In genomic region chr2:152997046-152997445, GRCm38 (mm10) we compare ENCODE assay signal across 17 mouse cellular contexts. TPM values are rescaled to one million over a fixed set of nuclear protein-coding genes. Genes with fewer than 3 reads are reported as not detected.
"Had no signal": no experiment of that assay in that cellular context is flagged by ENCODE, and none has a peak within 500 bp of the region (broad histone marks: within the 10 kb centered on the region; RNA-seq: fewer than 3 reads in every experiment).

No protein-coding gene starts in this region.

- H3K4me1 ChIP-seq: lung, embryonic 15.5 days; megakaryocyte, embryonic 14.5 days; midbrain, embryonic 12.5 days; midbrain, embryonic 15.5 days; neural tube, embryonic 12.5 days; stomach, embryonic 15.5 days had no signal

- DNase-seq: lung, adult 2 months; lung, postnatal 14 days; lung, postnatal 36 days; right cerebral cortex, postnatal 14 days; thymus, adult 2 months; thymus, postnatal 25 days; thymus, postnatal 4 days had no signal

- H3K9me3 ChIP-seq: lung, embryonic 15.5 days; megakaryocyte, embryonic 14.5 days; midbrain, embryonic 12.5 days; midbrain, embryonic 15.5 days; neural tube, embryonic 12.5 days; stomach, embryonic 15.5 days had no signal

- H3K9ac ChIP-seq: lung, embryonic 15.5 days; midbrain, embryonic 12.5 days; midbrain, embryonic 15.5 days; neural tube, embryonic 12.5 days; stomach, embryonic 15.5 days had no signal

- H3K36me3 ChIP-seq: lung, embryonic 15.5 days; midbrain, embryonic 12.5 days; midbrain, embryonic 15.5 days; neural tube, embryonic 12.5 days; stomach, embryonic 15.5 days had no signal

- H3K4me2 ChIP-seq: lung, embryonic 15.5 days; midbrain, embryonic 12.5 days; midbrain, embryonic 15.5 days; neural tube, embryonic 12.5 days; stomach, embryonic 15.5 days had no signal

- H3K27me3 ChIP-seq: lung, embryonic 15.5 days; midbrain, embryonic 15.5 days; neural tube, embryonic 12.5 days; stomach, embryonic 15.5 days had no signal

- H3K4me3 ChIP-seq: lung, embryonic 15.5 days; megakaryocyte, embryonic 14.5 days; midbrain, embryonic 12.5 days; midbrain, embryonic 15.5 days; neural tube, embryonic 12.5 days; stomach, embryonic 15.5 days had no signal

- ATAC-seq: lung, postnatal 0 days; midbrain, embryonic 15.5 days had no signal

- H3K27ac ChIP-seq: lung, embryonic 15.5 days; macrophage; midbrain, embryonic 12.5 days; midbrain, embryonic 15.5 days; neural tube, embryonic 12.5 days; stomach, embryonic 15.5 days; stomach, postnatal 0 days had no signal

RNA-seq across cellular contexts. Expression of gene Xkr7, which starts 34.6 kb away (rescaled TPM):
- polyA plus RNA-seq: lung, adult 2 months; lung, embryonic 15.5 days; lung, postnatal 0 days; macrophage; spleen, adult 2 months; stomach, postnatal 0 days had no signal

RNA-seq across cellular contexts. Expression of gene Ttll9, which starts 34.8 kb away (rescaled TPM):
- polyA plus RNA-seq: macrophage; stomach, postnatal 0 days had no signal

RNA-seq across cellular contexts. Expression of gene Dusp15, which starts 45.5 kb away (rescaled TPM):
- polyA plus RNA-seq: lung, postnatal 0 days; macrophage had no signal
